Mouse (Mus musculus) lung, embryonic 16.5 days (tissue): ENCODE measurements around the gene Itm2b. TPM values are rescaled to one million over a fixed set of nuclear protein-coding genes. Genes with fewer than 3 reads are reported as not detected.

Experiments used
- ATAC-seq: fragments of 200-750 bp; cut with Nextera tagmentation; 2 replicates; pipeline ENCODE4 v1.8.0; 2017; ENCODE audit warnings: low read depth, mild to moderate bottlenecking, moderate library complexity
- H3K27ac ChIP-seq: fragments of 300-500 bp; sonication (generic); 2 replicates; pipeline ENCODE4 v1.5.1; 2014; ENCODE audit warnings: mild to moderate bottlenecking, control low read depth, low read length
- H3K27me3 ChIP-seq: fragments of 300-500 bp; sonication (generic); 2 replicates; pipeline ENCODE4 v1.6.1; 2014; ENCODE audit warnings: low read depth, low read length, mixed read lengths; ENCODE audit not compliant: control insufficient read depth, insufficient read depth
- H3K36me3 ChIP-seq: fragments of 300-500 bp; sonication (generic); 2 replicates; pipeline ENCODE4 v1.6.1; 2014; ENCODE audit warnings: low read length; ENCODE audit not compliant: control insufficient read depth, insufficient read depth
- H3K4me1 ChIP-seq: fragments of 300-500 bp; sonication (generic); replicated peaks from 2 replicates; pipeline ENCODE4 v1.6.1; 2014; ENCODE audit warnings: low read length, mixed read lengths; ENCODE audit not compliant: control insufficient read depth, insufficient read depth
- H3K4me2 ChIP-seq: fragments of 300-500 bp; sonication (generic); 2 replicates; pipeline ENCODE4 v1.6.1; 2014; ENCODE audit warnings: low read depth, low read length, control low read depth
- H3K4me3 ChIP-seq: fragments of 300-500 bp; sonication (generic); 2 replicates; pipeline ENCODE4 v1.5.1; 2014; ENCODE audit warnings: mild to moderate bottlenecking, low read length, control low read depth
- H3K9ac ChIP-seq: fragments of 300-500 bp; sonication (generic); 2 replicates; pipeline ENCODE4 v1.6.1; 2014; ENCODE audit warnings: low read length, control low read depth
- H3K9me3 ChIP-seq: fragments of 300-500 bp; sonication (generic); 2 replicates; pipeline ENCODE4 v1.6.1; 2016; ENCODE audit warnings: low read length; ENCODE audit not compliant: control insufficient read depth
- WGBS: fragments of 180-500 bp; shearing (Covaris S2); extraction: QIAGEN DNeasy Blood & Tissue Kit; methylation state at CpG from one replicate; pipeline ENCODE4 v1.1.7; 2014; 5-methylcytosine and 5-hydroxymethylcytosine counted together
- polyA plus RNA-seq: library from polyadenylated mRNA; unstranded; fragments of >200 nt; fragmentation: Nextera tagmentation; extraction: Ambion mirVana; gene quantifications from 2 replicates; pipeline ENCODE4 v1.2.1, GENCODE M21; 2015

Itm2b gene
- 1,001 and 1,063 TPM in 2 replicates for polyA plus RNA-seq

DNA sequence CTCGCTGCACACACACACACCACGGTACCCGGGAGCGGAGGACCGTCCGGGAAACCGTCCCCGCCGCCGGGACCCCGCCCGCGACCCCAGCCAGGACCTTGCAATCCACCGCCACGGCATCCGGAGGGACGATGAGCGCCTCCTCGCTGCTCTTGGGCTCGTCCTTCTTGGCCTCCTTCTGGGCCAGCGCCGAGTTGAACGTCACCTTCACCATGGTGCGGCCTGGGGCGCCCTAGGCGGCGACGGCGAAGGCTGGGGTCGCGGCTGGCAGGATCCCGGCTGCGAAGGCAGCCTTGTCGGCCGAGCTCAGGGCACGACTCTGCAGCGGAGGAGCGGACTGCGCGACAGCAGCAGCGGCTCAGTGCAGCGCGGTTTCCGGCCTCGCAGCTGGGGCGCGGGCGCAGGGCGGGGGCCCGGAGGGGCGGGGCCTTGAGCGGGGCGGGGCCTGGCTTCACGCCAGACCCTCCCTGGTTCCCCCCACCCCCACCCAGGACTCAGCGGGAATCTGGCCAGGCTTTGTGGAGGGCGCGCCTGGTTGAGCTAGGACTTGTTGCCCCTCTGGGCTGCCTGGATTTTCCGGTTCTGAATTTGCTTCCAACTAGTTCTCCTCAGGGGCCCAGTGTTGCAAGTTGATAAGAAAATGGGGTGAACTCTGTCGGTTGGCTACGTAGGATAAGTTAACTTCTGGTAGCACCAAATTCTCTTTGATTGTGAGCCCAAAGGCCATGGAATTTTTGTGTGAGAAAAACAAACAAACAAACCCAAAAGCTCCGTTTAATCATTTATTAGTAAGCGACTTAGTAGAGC lies at the start of gene Itm2b:
Gene Itm2b (minus strand): TSS at position 377 of the 807 bp plus-strand sequence.
- Histone ChIP-seq H3K36me3 (no peaks in the 10 kb centered on the region), H3K27ac (peak within 1 kb of the TSS; percentile 99), H3K27me3 (no peaks in the 10 kb centered on the region), H3K4me1 (peaks cover 50% of the 10 kb centered on the region), H3K9ac (peak within 1 kb of the TSS; percentile 97), H3K9me3 (no peaks in the 10 kb centered on the region), H3K4me3 (peak within 1 kb of the TSS; percentile 82), H3K4me2 (peak within 1 kb of the TSS; percentile 65)
- peak; percentile 94 for ATAC-seq
- WGBS: under 1% methylated on average over 58 of the region's 62 CpGs

DNA sequence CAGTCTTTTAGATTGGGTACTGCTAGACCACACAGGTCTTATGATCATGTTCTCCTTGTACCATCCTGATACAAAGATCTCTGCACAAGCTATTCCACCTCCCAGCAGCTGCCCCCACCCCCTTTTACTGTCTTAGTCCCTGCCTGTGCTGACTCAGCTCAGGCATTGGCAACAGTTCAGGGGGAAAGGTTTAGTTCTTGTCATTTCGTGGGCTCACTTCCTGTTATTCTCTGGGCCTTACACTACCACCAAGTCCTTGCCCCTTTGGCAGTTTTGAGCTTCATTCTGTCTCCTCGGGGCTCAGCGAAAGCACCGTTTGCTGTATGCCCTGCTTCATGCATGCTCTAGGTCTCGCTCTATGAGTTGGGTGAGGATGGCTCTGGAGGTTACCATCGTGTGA lies 48.4 kb upstream of the Itm2b start:
- 76% methylated on average over 6 of the region's 6 CpGs for WGBS
- no peak overlapping the region for H3K4me3 ChIP-seq

GRCm38 (mm10) chr14:73430571-73430970 lies 45.5 kb upstream of the Itm2b start:
- Histone ChIP-seq H3K27me3 (no peaks in the 10 kb centered on the region), H3K27ac (no peak overlapping the region), H3K4me2 (peak overlapping the region; percentile 25), H3K36me3 (no peaks in the 10 kb centered on the region), H3K9ac (no peak overlapping the region), H3K4me3 (no peak overlapping the region), H3K4me1 (0 out of 2 replicates have a peak, but pooled peaks cover 4% of the 10 kb centered on the region), H3K9me3 (0 out of 2 replicates have a peak, but pooled peaks cover 2% of the 10 kb centered on the region)
- WGBS: 44% methylated on average over 12 of the region's 12 CpGs
- ATAC-seq: no peak

More for the DNA sequence above, 48.4 kb upstream of the Itm2b start:
- ATAC-seq: no peak
- no peak overlapping the region for H3K4me2 ChIP-seq
- H3K9me3 ChIP-seq: no peaks in the 10 kb centered on the region
- no peak overlapping the region for H3K9ac ChIP-seq
- no peaks in the 10 kb centered on the region for H3K36me3 ChIP-seq
- H3K27ac ChIP-seq: no peak overlapping the region
- H3K4me1 ChIP-seq: 0 out of 2 replicates have a peak, but pooled peaks cover 4% of the 10 kb centered on the region
- no peaks in the 10 kb centered on the region for H3K27me3 ChIP-seq

DNA sequence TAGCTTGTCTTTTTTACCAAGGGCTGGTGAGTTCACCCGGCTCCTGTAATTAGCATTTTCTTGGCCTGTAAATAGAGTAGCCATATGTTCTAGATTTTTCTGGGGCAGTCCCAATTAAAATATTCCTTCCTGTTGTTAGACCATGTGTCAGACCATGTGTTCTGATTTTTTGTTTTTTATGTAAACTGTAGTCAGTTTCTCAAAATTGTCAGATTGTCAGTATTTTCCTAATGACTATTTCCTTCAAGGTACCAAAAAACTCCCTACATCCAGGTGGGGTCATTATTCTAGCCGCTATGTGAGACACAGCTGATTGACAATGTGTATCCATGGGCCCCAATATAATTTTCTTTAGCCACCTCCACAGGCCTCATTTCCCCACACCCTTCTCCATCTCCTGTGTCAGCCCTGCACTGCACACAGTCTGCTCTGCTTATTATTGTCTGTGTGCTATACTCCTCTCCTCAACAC lies 40.5 kb upstream of the Itm2b start:
- ATAC-seq: no peak
- no peak overlapping the region for H3K4me2 ChIP-seq
- H3K27ac ChIP-seq: no peak overlapping the region
- 0 out of 2 replicates have a peak, but pooled peaks cover 2% of the 10 kb centered on the region for H3K4me1 ChIP-seq
- no peak overlapping the region for H3K4me3 ChIP-seq
- no peaks in the 10 kb centered on the region for H3K27me3 ChIP-seq
- 79% methylated on average over 2 of the region's 2 CpGs for WGBS
- H3K36me3 ChIP-seq: no peaks in the 10 kb centered on the region
- H3K9me3 ChIP-seq: 0 out of 2 replicates have a peak, but pooled peaks cover 2% of the 10 kb centered on the region
- no peak overlapping the region for H3K9ac ChIP-seq

DNA sequence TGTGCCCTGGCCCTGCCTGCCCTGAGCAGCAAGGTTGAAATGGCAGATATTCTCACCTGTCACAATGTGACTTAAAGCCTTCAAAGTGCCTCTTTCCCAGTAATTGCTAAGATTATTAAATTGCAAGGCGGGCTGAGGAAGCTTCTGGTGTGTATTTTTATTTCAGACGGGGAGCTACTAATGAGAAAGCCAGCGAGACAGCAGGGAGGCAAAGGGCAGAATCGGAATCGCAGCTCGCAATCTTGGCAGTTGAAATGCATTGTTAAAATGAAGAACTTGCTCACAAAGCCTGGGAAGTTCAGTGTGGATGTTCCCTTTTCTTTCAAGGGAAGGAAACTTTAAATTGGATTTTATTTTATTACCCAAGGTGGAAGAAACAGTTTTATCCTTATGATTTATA lies 39.9 kb upstream of the Itm2b start:
- no peaks in the 10 kb centered on the region for H3K27me3 ChIP-seq
- H3K4me2 ChIP-seq: no peak overlapping the region
- H3K9me3 ChIP-seq: 0 out of 2 replicates have a peak, but pooled peaks cover 2% of the 10 kb centered on the region
- no peak overlapping the region for H3K27ac ChIP-seq
- no peak for ATAC-seq
- 71% methylated on average over 6 of the region's 6 CpGs for WGBS
- no peaks in the 10 kb centered on the region for H3K36me3 ChIP-seq
- H3K9ac ChIP-seq: no peak overlapping the region
- no peaks in the 10 kb centered on the region for H3K4me1 ChIP-seq
- H3K4me3 ChIP-seq: no peak overlapping the region

DNA sequence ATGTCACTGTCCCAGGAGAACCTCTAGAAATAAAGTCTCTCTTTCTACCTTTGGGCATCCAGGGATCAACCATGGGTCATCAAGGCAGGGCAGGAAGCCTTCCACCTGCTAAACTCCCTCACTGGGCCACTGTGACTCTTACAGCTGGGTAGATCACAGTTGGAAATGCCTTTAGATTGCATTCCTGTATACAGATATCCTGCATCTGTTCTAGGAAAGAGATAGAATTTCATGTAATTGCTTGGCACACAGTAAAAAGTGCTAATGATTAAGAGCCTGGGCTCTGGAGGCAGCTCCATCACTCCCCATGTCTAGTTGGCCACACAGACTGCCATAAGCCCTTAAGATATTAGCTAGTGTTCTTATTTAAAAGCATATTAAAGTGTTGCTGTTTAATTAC lies 38.5 kb upstream of the Itm2b start:
- H3K4me2 ChIP-seq: no peak overlapping the region
- H3K9me3 ChIP-seq: 0 out of 2 replicates have a peak, but pooled peaks cover 2% of the 10 kb centered on the region
- ATAC-seq: no peak
- H3K27me3 ChIP-seq: no peaks in the 10 kb centered on the region
- no peak overlapping the region for H3K4me3 ChIP-seq
- no peaks in the 10 kb centered on the region for H3K36me3 ChIP-seq
- no peak overlapping the region for H3K9ac ChIP-seq
- no peak overlapping the region for H3K27ac ChIP-seq
- H3K4me1 ChIP-seq: no peaks in the 10 kb centered on the region

DNA sequence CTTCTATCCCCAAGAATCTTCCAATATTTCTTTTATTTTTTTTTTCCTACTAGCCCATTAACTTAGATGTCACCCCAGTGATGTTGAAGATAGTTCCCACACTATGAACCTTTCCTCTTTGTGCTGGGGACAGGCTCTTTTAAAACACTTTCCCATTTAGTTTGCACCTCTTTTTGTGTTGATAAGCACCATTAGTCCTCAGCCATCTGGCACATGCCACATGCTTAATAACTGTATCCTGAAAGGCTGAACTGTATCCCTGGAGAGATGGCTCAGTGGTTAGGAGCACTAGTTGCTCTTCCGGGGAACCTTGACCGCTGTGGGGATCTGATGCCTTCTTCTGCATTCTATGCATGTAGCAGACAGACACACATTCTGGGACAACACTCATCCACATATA lies 37.5 kb upstream of the Itm2b start:
- Histone ChIP-seq H3K27me3 (no peaks in the 10 kb centered on the region), H3K4me2 (no peak overlapping the region), H3K27ac (no peak overlapping the region), H3K4me3 (no peak overlapping the region), H3K36me3 (no peaks in the 10 kb centered on the region), H3K4me1 (no peaks in the 10 kb centered on the region), H3K9ac (no peak overlapping the region), H3K9me3 (0 out of 2 replicates have a peak, but pooled peaks cover 2% of the 10 kb centered on the region)
- WGBS: 98% methylated on average over 2 of the region's 2 CpGs
- ATAC-seq: no peak

GRCm38 (mm10) chr14:73421580-73421979 lies 36.5 kb upstream of the Itm2b start:
- Histone ChIP-seq H3K9me3 (0 out of 2 replicates have a peak, but pooled peaks cover under 1% of the 10 kb centered on the region), H3K9ac (no peak overlapping the region), H3K36me3 (no peaks in the 10 kb centered on the region), H3K27ac (no peak overlapping the region), H3K4me2 (no peak overlapping the region), H3K4me3 (no peak overlapping the region), H3K27me3 (no peaks in the 10 kb centered on the region), H3K4me1 (no peaks in the 10 kb centered on the region)
- no peak for ATAC-seq
- WGBS: 87% methylated on average over 8 of the region's 9 CpGs

DNA sequence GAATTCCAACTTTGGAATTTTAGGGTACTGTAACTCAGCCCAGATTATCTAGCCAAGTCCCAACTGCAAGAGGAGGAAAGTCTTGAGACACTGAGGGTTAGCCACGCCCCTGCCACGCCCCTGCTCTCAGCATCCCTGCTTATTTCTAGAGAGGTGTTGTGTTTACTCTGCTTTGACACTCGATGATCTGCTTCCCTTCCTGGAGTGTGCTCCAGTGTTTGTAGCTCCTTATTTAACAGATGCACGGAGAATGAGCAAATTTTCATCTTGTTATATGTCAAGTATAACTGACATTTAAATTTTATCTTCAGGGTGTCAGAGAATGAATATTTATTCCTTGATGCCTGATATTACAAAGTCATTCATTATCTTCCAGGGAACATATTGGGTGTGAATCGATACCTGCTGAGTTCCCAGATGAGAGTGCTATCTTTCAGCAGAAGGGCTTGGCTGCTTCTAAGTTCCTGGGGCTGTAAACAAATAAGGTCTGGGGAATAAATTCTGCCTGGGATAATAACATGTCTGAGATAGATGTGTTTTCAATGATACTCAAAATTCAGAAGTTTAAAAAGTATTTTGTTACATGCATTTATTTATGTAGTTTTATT lies 35.2 kb upstream of the Itm2b start:
- ATAC-seq: no peak
- Histone ChIP-seq H3K27me3 (no peaks in the 10 kb centered on the region), H3K4me1 (no peaks in the 10 kb centered on the region), H3K9ac (no peak overlapping the region), H3K36me3 (no peaks in the 10 kb centered on the region), H3K4me2 (no peak overlapping the region), H3K4me3 (no peak overlapping the region), H3K27ac (no peak overlapping the region), H3K9me3 (no peaks in the 10 kb centered on the region)
- WGBS: 16% methylated on average over 5 of the region's 5 CpGs
